Mouse (Mus musculus) T-helper 2 cell (primary cell): ENCODE results near the gene Mrpl20.

Experiments used
- in situ Hi-C: fragments of 300-600 bp; cut with MboI, MseI; formaldehyde crosslinking; loops from one replicate; pipeline ENCODE4 v1.15.1; 2025; ENCODE audit warnings: high pct_unique_total_duplicates

The Mrpl20 gene

GRCm38 (mm10) chr4:155854991-155855390, 52.3 kb downstream of the Mrpl20 start:
- in situ Hi-C loops: loop anchor here (5.0 kb wide), 1 partner anchor 42 kb away; no protein-coding TSS in a partner anchor

GRCm38 (mm10) chr4:155856071-155856470, 53.4 kb downstream of the Mrpl20 start:
- in situ Hi-C loops: loop anchor here (5.0 kb wide), 1 partner anchor 41 kb away; no protein-coding TSS in a partner anchor

GRCm38 (mm10) chr4:155856881-155857280, 54.2 kb downstream of the Mrpl20 start:
- in situ Hi-C loops: loop anchor here (5.0 kb wide), 1 partner anchor 40 kb away; no protein-coding TSS in a partner anchor

GRCm38 (mm10) chr4:155859318-155859717, 56.6 kb downstream of the Mrpl20 start:
- in situ Hi-C loops: loop anchor here (5.0 kb wide), 1 partner anchor 38 kb away; no protein-coding TSS in a partner anchor
